Mouse (Mus musculus): ENCODE data around the gene Asl. TPM values are rescaled to one million over a fixed set of nuclear protein-coding genes. Genes with fewer than 3 reads are reported as not detected.
A peak's percentile ranks its signal among the peaks of the same experiment; 100 is the strongest.

Gene Asl
- polyA plus RNA-seq, 1 experiment from 2014 or later, result 42.4 TPM

DNA sequence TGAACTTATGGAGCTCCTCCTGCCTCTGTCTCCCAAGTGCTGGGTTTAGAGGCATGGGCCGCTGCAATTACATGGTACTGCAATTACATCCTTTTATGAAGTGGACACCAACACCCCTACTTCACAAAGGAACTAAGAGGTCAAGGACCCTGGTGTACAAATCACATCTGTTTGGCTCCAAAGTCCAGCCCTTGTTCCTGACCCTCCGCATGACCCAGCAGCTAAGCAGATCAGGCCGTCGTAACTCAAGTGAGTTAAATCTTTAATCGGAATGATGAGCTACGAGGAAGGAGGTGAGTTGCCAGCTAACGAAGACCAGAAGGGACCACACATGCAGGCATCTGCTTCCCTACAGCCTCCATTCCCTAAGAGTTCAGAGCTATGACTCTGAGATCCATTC, 6.7 kb downstream of the Asl start:
- no peak overlapping the region for H3K9ac ChIP-seq
- H3K4me2 ChIP-seq, result no peak overlapping the region
- H3K9me3 ChIP-seq, result no peaks in the 10 kb centered on the region
- no peaks in the 10 kb centered on the region for H3K36me3 ChIP-seq (replicated peaks)
- peaks cover 8% of the 10 kb centered on the region for H3K4me1 ChIP-seq
- ATAC-seq (replicated peaks), result no peak
- no peak overlapping the region for H3K4me3 ChIP-seq
- H3K27me3 ChIP-seq (replicated peaks), result no peaks in the 10 kb centered on the region
- H3K27ac ChIP-seq, result no peak overlapping the region
- 85% methylated on average over 7 of the region's 7 CpGs for WGBS

GRCm38 (mm10) chr5:130021361-130021966, 7.6 kb downstream of the Asl start:
- no peak overlapping the region for H3K9ac ChIP-seq
- H3K27me3 ChIP-seq (replicated peaks), result no peaks in the 10 kb centered on the region
- no peak overlapping the region for H3K27ac ChIP-seq
- no peaks in the 10 kb centered on the region for H3K36me3 ChIP-seq (replicated peaks)
- H3K9me3 ChIP-seq, result no peaks in the 10 kb centered on the region
- H3K4me3 ChIP-seq, result no peak overlapping the region
- 61% methylated on average over 5 of the region's 5 CpGs for WGBS
- H3K4me2 ChIP-seq, result no peak overlapping the region
- ATAC-seq (replicated peaks), result no peak
- H3K4me1 ChIP-seq, result peaks cover 8% of the 10 kb centered on the region

- ATAC-seq (replicated peaks), result no peak
Observed at GRCm38 (mm10) chr5:130019461-130019860, 9.6 kb downstream of the Asl start.

GRCm38 (mm10) chr5:130015104-130015503, 13.9 kb downstream of the Asl start:
- H3K27ac ChIP-seq, result no peak overlapping the region
- no peaks in the 10 kb centered on the region for H3K4me1 ChIP-seq
- no peaks in the 10 kb centered on the region; the same call in 1 of the 2 replicates for H3K9me3 ChIP-seq
- no peaks in the 10 kb centered on the region; the same call in 1 of the 2 replicates for H3K36me3 ChIP-seq (replicated peaks)
- no peak overlapping the region for H3K4me2 ChIP-seq
- no peak for ATAC-seq (replicated peaks)
- no peaks in the 10 kb centered on the region for H3K27me3 ChIP-seq (replicated peaks)
- H3K4me3 ChIP-seq, result no peak overlapping the region
- WGBS, result 100% methylated on average over 3 of the region's 3 CpGs
- no peak overlapping the region for H3K9ac ChIP-seq

More at GRCm38 (mm10) chr5:130019461-130019860, 9.6 kb downstream of the Asl start:
- H3K9me3 ChIP-seq, result no peaks in the 10 kb centered on the region
- H3K4me2 ChIP-seq, result no peak overlapping the region
- 81% methylated on average over 8 of the region's 8 CpGs for WGBS
- H3K4me3 ChIP-seq, result no peak overlapping the region
- no peak overlapping the region for H3K9ac ChIP-seq
- H3K27me3 ChIP-seq (replicated peaks), result no peaks in the 10 kb centered on the region
- H3K36me3 ChIP-seq (replicated peaks), result no peaks in the 10 kb centered on the region
- H3K4me1 ChIP-seq, result peaks cover 8% of the 10 kb centered on the region
- H3K27ac ChIP-seq, result no peak overlapping the region

- ATAC-seq (replicated peaks), result no peak
- H3K4me2 ChIP-seq, result no peak overlapping the region
- no peaks in the 10 kb centered on the region; the same call in 1 of the 2 replicates for H3K9me3 ChIP-seq
- no peak overlapping the region for H3K9ac ChIP-seq
- H3K27me3 ChIP-seq (replicated peaks), result no peaks in the 10 kb centered on the region
- H3K36me3 ChIP-seq (replicated peaks), result no peaks in the 10 kb centered on the region; the same call in 1 of the 2 replicates
- H3K27ac ChIP-seq, result no peak overlapping the region
- no peaks in the 10 kb centered on the region for H3K4me1 ChIP-seq
- 96% methylated on average over 5 of the region's 5 CpGs for WGBS
- H3K4me3 ChIP-seq, result no peak overlapping the region
Observed at GRCm38 (mm10) chr5:130010961-130011360, 18.1 kb downstream of the Asl start.

- no peaks in the 10 kb centered on the region for H3K27me3 ChIP-seq (replicated peaks)
- no peak overlapping the region for H3K4me3 ChIP-seq
- no peak for ATAC-seq (replicated peaks)
- no peaks in the 10 kb centered on the region; the same call in 1 of the 2 replicates for H3K9me3 ChIP-seq
- no peak overlapping the region for H3K9ac ChIP-seq
- no peaks in the 10 kb centered on the region for H3K4me1 ChIP-seq
- no peak overlapping the region for H3K27ac ChIP-seq
- WGBS, result 93% methylated on average over 4 of the region's 4 CpGs
- H3K4me2 ChIP-seq, result no peak overlapping the region
- H3K36me3 ChIP-seq (replicated peaks), result no peaks in the 10 kb centered on the region; the same call in 1 of the 2 replicates
Observed at GRCm38 (mm10) chr5:130009784-130010183, 19.3 kb downstream of the Asl start.

DNA sequence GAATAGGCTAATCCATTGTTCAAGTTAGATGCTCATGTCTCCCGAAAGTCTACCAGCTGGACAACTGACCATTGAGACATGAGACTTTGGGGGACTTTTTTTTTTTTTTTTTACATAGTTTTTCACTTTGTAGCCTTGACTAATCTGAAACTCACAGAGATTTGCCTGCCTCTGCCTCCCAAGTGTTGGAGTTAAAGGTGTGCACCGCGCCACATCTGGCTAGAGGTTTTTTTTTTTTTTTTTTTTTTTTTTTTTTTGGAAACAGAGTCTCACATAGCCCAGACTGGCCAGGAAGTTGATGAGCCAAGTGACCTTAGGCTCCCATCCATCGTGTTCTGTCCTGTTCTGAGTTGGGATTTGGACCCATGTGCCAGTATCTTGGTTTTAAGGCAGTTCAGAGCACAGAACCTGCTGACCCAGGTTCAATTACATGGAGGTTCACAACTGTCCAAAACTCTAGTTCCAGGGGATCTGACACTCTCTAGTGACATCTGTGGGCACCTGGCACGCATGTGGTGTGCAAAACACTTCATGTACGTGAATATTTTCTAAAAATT, 20.9 kb downstream of the Asl start:
- H3K27ac ChIP-seq, result no peak overlapping the region
- ATAC-seq (replicated peaks), result no peak
- 79% methylated on average over 6 of the region's 6 CpGs for WGBS
- H3K9me3 ChIP-seq, result no peaks in the 10 kb centered on the region; the same call in 1 of the 2 replicates
- H3K4me2 ChIP-seq, result no peak overlapping the region
- H3K4me1 ChIP-seq, result 0 out of 2 replicates have a peak, but pooled peaks cover under 1% of the 10 kb centered on the region
- H3K9ac ChIP-seq, result no peak overlapping the region
- no peak overlapping the region for H3K4me3 ChIP-seq
- H3K27me3 ChIP-seq (replicated peaks), result no peaks in the 10 kb centered on the region
- H3K36me3 ChIP-seq (replicated peaks), result no peaks in the 10 kb centered on the region; the same call in 1 of the 2 replicates

GRCm38 (mm10) chr5:130007344-130007743, 21.7 kb downstream of the Asl start:
- Histone ChIP-seq H3K4me1 (peaks cover 8% of the 10 kb centered on the region), H3K4me3 (no peak overlapping the region), H3K9ac (no peak overlapping the region), H3K9me3 (no peaks in the 10 kb centered on the region; the same call in 1 of the 2 replicates), H3K27ac (no peak overlapping the region), H3K27me3 (replicated peaks) (no peaks in the 10 kb centered on the region), H3K36me3 (replicated peaks) (no peaks in the 10 kb centered on the region; the same call in 1 of the 2 replicates), H3K4me2 (no peak overlapping the region)
- no peak for ATAC-seq (replicated peaks)
- WGBS, result 89% methylated on average over 1 of the region's 1 CpGs

- Histone ChIP-seq H3K4me3 (peak overlapping the region; percentile 76), H3K4me1 (peaks cover 16% of the 10 kb centered on the region), H3K9me3 (no peaks in the 10 kb centered on the region), H3K4me2 (peak overlapping the region; percentile 91), H3K27ac (peak overlapping the region; percentile 53; the same call in 1 of the 2 replicates), H3K36me3 (replicated peaks) (no peaks in the 10 kb centered on the region), H3K27me3 (replicated peaks) (no peaks in the 10 kb centered on the region), H3K9ac (0 out of 2 replicates have a peak overlapping the region, but pooled peaks have one; percentile 76)
- 74% methylated on average over 7 of the region's 7 CpGs for WGBS
- peak; percentile 4; the same call in 1 of the 2 replicates for ATAC-seq (replicated peaks)
Observed at GRCm38 (mm10) chr5:130003229-130003628, 25.8 kb downstream of the Asl start.

DNA sequence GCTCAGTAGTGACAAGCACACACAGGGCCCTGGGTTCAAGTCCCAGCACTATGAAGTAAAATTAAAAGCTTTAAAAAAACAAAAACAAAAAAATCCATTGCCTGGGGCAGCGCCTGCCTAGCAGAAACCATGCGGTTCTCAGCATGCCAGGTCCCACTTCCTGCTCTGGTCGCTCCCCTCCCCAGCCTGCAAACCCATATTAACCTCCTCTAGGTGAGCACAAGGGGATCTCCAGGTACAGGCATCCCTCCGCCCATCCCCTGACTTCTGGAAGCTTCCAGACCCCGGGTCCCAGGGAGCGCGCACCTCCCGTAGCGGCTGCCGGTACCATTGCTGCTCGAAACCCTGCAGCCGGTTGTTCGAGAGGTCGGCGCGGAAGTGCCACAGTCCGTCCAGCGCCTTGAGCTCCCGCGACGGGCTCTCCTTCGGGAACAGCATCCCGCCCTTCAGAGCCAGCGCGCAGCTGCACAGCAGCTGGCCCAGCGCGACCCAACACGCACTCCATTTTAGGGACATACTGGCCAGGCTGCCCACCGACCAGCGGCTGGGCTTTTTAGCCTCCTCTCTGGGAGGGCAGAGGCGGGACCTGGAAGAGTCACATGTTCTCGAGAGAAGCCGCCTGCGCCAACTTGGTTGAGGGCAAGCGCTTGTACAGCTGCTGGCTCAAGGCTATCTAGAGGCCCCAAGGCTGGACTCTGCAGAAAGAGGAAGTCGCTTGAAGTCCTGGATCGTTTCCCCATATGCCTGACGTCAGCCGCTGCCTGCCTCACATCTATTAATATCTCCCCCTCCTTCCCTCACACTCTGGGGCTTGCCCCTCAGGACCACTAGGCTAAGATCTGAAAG, 26.5 kb downstream of the Asl start, which contains the start of gene Gusb:
Gene Gusb, minus strand, starts transcription at position 749 of the 846 bp plus-strand sequence.
- Histone ChIP-seq H3K9me3 (no peaks in the 10 kb centered on the region), H3K4me3 (peak within 1 kb of the TSS; percentile 76), H3K36me3 (replicated peaks) (no peaks in the 10 kb centered on the region), H3K4me2 (peak within 1 kb of the TSS; percentile 91), H3K27me3 (replicated peaks) (no peaks in the 10 kb centered on the region), H3K4me1 (peaks cover 16% of the 10 kb centered on the region), H3K9ac (peak within 1 kb of the TSS; percentile 76), H3K27ac (peak within 1 kb of the TSS; percentile 53)
- 2% methylated on average over 39 of the region's 39 CpGs for WGBS
- peak; percentile 89 for ATAC-seq (replicated peaks)

- no peaks in the 10 kb centered on the region for H3K9me3 ChIP-seq
- H3K4me2 ChIP-seq, result peak overlapping the region; percentile 91
- 79% methylated on average over 5 of the region's 5 CpGs for WGBS
- no peaks in the 10 kb centered on the region for H3K36me3 ChIP-seq (replicated peaks)
- H3K4me3 ChIP-seq, result peak overlapping the region; percentile 76
- H3K27me3 ChIP-seq (replicated peaks), result no peaks in the 10 kb centered on the region
- no peak overlapping the region for H3K9ac ChIP-seq
- peaks cover 16% of the 10 kb centered on the region for H3K4me1 ChIP-seq
- no peak overlapping the region for H3K27ac ChIP-seq
- no peak for ATAC-seq (replicated peaks)
Observed at GRCm38 (mm10) chr5:130001356-130001987, 27.6 kb downstream of the Asl start.

GRCm38 (mm10) chr5:130000735-130001134, 28.3 kb downstream of the Asl start:
- Histone ChIP-seq H3K4me1 (peaks cover 16% of the 10 kb centered on the region), H3K9ac (no peak overlapping the region), H3K4me3 (no peak overlapping the region), H3K27me3 (replicated peaks) (no peaks in the 10 kb centered on the region), H3K4me2 (no peak overlapping the region), H3K36me3 (replicated peaks) (no peaks in the 10 kb centered on the region), H3K9me3 (no peaks in the 10 kb centered on the region), H3K27ac (no peak overlapping the region)
- 93% methylated on average over 12 of the region's 12 CpGs for WGBS
- no peak for ATAC-seq (replicated peaks)

Measured in midbrain, embryonic 15.5 days (tissue).